Mouse (Mus musculus) heart, adult 9 months (tissue): ENCODE results near the gene Ap5s1.
"Not testable (repeated sequence)": the region's sequence is repeated elsewhere in the genome, so short reads cannot be mapped to it uniquely, and the experiment has no call there.

ENCODE experiments used
- DNase-seq, 2 experiments: peaks; one replicate each; pipeline ENCODE4 v3.0.0; 2022; ENCODE audit warnings: low spot score in 2 of 2

The Ap5s1 gene

DNA sequence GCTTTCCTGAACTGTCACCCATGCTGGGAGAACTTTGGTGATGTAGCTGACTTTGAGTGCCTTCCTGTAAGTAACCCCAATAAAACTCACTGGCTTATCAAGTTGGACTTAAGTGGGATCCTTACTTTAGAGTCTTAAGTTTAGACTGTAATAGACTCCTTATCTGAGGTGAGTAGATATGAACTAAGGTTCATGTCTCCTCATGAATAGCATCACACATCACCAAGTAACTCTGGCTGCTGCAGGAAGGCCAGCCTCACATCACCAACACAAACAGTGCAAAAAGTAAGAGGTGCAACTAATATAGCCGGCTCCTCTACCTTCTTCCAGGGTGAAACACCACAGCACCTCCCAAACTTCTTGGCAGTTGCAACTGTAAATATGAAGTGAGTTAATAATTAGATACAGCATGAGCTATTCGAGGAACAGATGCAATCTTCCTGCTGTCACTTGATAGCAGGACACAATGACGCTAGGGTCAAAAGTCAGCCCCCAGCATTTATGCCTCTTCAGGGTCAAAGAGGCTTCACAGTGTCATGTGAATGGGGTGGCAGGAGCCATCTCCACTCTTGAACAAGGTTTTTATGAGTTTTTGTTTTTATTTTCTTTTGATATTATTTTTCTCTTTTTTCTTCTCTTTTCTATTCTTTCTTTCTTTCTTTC lies 15.1 kb downstream of the Ap5s1 start:
- no peak for DNase-seq

- peak in 1 of 2 experiments; percentile 24 for DNase-seq
Measured at GRCm38 (mm10) chr2:131222562-131222961, 15.7 kb downstream of the Ap5s1 start.

DNA sequence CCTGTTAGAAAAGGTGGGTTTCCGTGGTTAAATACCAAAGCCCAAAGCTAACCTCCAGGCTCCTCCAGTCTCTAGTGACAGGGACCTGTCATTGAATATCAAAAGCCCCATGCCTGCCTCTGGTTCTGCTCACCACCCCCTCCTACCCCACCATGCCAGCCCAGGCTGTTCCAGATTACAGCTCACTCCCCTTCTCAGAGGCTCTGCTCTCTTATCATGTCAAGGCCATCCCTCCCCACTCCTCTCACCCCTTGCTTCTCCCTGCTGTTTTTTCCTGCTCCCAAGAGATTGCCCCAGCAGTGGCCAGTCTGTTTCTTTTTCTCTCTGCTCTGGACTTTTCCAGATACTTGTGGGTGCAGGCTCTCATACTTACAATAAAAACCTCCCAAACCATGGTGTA lies 16.7 kb downstream of the Ap5s1 start:
- no peak for DNase-seq

- DNase-seq: no peak
Measured at GRCm38 (mm10) chr2:131225178-131225577, 18.3 kb downstream of the Ap5s1 start.

GRCm38 (mm10) chr2:131226669-131227068 lies 19.8 kb downstream of the Ap5s1 start:
- not testable (repeated sequence) for DNase-seq

- DNase-seq: no peak
Measured at GRCm38 (mm10) chr2:131227243-131227642, 20.4 kb downstream of the Ap5s1 start.

GRCm38 (mm10) chr2:131232558-131232957 lies 25.7 kb downstream of the Ap5s1 start:
- DNase-seq: no peak

DNA sequence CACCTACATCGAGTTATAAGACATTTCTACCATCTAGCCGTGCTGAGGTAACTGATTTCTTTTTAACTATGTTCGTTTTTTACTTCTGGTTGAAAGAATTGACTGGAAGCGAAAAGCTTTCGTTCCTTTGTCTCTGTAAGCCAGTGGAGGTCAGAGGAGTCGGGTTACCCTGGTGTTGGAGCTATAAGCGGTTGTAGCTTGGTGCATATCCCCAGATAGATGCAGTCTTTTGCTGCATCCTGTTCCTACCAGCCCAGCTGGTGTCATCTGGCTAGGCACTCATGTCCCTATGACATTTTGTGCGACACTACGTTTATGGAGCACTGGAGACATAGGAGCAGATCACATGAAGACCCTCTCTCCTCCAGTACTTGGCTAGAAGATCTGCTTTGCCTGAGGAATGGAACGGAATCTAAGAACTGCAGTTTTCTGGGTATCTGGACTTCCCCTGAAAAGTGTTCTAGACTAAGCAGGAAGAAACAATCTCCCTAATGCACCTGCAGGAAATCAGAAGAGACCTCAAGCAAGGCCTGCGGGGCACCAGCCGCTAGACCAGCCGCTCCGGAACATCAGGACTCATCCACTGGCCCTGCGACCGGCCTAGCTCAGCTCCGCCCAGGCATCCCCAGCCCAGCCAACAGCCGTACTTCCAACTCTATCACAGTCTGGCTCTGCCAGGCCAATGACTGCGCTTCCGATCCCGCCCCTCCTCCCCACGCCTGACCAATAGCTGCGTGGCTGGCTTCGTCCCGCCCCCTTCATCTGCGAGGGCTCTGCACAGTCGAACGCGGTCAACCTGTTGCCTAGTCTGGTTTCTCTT lies 26.6 kb downstream of the Ap5s1 start, which contains the start of gene Mavs:
TSS of gene Mavs (plus strand) at position 757 of the 820 bp plus-strand sequence.
- DNase-seq: peak; percentile 96

DNA sequence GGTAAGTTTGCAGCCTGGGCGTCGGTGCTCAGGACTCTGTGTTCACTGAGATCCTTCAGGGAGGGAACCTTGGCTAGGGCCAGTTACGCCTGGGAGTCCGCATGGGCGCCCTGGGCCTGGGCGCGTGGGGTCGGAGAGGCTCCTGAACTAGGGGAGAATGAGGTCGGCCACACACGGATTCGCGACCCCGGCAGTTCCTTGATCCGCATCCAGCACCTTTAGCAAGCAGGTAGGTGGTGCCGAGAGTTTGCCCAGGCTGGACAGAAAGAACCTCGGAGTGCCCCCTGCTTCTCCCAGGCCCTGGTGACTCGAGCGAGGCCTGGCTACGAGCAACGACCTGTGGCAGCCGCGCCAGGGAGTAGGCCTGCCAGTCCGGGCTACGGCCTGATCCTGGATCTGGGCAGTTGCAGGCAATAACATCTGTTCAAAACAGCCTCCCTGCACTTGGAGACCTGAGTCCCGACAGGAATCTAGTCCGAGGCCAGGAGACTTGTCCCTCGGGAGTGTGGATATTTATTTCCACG lies 27.3 kb downstream of the Ap5s1 start:
- no peak for DNase-seq

- no peak for DNase-seq
Measured at GRCm38 (mm10) chr2:131234970-131235635, 28.2 kb downstream of the Ap5s1 start.

GRCm38 (mm10) chr2:131242180-131242579 lies 35.3 kb downstream of the Ap5s1 start:
- no peak for DNase-seq

- no peak for DNase-seq
Measured at GRCm38 (mm10) chr2:131242929-131243328, 36.1 kb downstream of the Ap5s1 start.

- DNase-seq: peak; percentile 52 to 66
Measured at GRCm38 (mm10) chr2:131253681-131254328, 46.9 kb downstream of the Ap5s1 start.

GRCm38 (mm10) chr2:131254329-131254713 lies 47.4 kb downstream of the Ap5s1 start:
- peak; percentile 22 to 40 for DNase-seq

- no peak for DNase-seq
Measured at GRCm38 (mm10) chr2:131255738-131256137, 48.9 kb downstream of the Ap5s1 start.

DNA sequence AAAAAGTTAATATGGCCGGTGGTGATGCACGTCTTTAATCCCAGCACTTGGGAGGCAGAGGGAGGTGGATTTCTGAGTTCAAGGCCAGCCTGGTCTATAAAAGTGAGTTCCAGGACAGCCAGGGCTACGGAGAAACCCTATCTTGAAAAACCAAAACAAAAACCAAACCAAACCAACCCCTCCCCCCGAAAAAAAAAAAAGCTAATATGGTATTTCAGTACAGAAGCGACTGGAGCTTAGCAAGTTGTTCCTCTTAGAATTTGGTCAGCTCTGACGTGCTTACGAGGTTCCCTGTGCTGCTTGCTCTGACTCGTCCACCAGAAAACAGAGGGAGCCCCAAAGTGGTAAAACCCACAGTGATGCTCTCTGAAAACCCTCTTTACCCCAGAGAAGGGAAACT lies 51.8 kb downstream of the Ap5s1 start:
- DNase-seq: no peak

DNA sequence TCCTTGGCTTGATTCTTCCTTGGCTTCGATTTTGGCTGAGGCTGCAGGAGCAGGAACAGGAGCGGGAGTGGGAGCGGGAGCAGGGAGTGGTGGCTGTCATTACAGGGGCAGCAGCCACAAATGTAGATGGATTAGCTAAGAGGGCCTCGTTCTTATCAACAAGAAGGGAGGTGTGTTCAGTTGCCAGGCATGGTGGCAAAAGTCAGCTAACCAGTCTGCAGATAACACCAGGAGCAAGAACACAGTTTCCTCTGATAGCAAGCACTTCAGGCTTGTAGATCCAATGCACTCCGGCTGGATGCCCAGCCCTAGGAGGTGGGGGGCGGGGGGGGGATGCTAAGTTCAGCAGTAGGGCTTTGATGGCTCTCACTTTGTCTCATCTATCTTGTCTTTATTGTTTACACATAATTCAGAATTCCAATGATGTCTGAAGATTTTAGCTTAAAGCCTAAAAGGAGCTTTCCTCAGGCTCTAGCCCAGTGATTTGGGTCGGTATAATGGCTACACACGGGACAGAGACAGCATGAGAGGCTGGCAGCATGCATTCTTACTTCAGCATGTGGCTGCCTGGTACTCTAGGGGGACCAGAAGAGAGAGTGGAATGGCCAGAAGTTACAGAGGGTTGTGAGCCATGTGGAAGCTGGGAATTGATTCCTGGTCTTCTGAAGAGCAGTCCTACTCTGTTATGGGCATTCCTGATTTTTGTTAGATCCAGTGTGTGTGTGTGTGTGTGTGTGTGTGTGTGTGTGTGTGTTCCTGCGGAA lies 53.8 kb downstream of the Ap5s1 start:
- no peak for DNase-seq

GRCm38 (mm10) chr2:131261481-131262212 lies 54.8 kb downstream of the Ap5s1 start:
- no peak for DNase-seq

GRCm38 (mm10) chr2:131262213-131262672 lies 55.4 kb downstream of the Ap5s1 start, which contains the start of gene Pank2:
Gene Pank2 (plus strand): TSS chr2:131262495.
- DNase-seq: peak; percentile 98
